Mouse (Mus musculus) bone marrow, adult 2 months (tissue): ENCODE measurements around the gene Anxa4.

Source experiments
- CTCF ChIP-seq: fragments of 200-500 bp; IDR thresholded peaks from 2 replicates; pipeline ENCODE4 v1.5.1; 2011; ENCODE audit warnings: low read length, control low read depth; ENCODE audit not compliant: control insufficient read depth, insufficient read depth
- POLR2A ChIP-seq: fragments of 200-500 bp; IDR thresholded peaks from 2 replicates; pipeline ENCODE4 v1.6.1; 2011; ENCODE audit warnings: low read depth, mild to moderate bottlenecking, control low read depth, low read length, borderline replicate concordance; ENCODE audit not compliant: control insufficient read depth

DNA sequence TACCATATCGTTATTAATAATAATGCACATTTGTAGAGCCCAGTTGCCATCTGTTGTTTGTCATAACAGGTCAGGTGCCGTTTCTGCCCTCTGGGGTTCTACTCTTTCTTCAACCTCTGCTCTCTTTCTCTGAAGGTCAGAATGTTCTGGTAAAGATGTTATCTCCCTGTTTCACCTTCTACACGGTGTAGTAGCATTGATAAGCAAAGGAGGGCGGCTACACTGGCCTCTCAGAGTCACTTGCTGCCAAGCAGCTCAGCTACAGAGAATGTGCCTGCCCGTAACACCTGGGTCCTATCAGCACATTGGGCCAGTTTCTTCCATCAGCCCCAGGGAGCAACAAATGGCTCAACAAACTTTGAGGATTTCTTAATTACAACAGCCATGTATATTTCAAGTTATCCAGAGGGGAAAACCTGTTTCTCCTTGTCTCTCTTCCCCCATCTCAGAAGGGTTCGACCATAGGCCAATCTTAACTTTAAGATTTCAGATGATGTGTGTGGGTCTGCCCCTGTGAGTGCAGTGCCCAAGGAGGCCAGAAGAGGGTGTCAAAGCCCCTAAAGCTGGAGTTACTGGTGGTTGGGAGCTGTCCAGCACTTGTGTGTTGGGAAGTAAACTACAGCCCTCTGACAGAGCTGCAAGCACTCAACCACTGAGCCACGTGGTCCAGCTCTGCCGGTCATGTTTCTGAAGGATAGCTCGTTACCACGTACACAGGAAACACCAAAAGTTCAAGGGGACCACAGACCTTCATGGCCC lies 39.1 kb downstream of the Anxa4 start:
- no peak for TF ChIP-seq CTCF
- TF ChIP-seq POLR2A: no peak
